Mouse (Mus musculus): ENCODE data around the gene Gprc5d. TPM values are rescaled to one million over a fixed set of nuclear protein-coding genes. Genes with fewer than 3 reads are reported as not detected.

The Gprc5d gene
- polyA plus RNA-seq, 1 experiment from 2014 or later = not detected

DNA sequence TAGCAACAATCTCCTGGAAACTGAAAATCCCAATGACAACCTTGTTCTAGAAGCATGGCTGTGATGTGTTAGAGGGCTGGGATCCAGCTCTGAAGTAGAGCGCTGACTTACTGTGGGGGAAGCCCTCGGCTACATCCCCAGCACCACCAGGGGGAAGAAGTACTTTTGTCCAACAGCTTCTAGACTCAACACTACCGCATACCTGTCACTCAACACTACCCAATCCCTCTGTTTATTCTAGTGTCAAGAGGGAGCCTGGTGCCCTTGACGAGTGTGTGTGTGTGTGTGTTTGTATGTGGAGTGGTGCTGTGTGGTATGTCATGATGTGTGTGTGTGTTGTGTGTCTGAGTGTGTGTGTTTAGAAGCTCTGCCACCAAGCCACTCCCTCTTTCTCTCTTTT is 39.4 kb upstream of the Gprc5d start:
- DNase-seq (no peak), ATAC-seq (ENCODE audit: low FRiP score, low TSS enrichment) (no peak)
- Histone ChIP-seq H3K4me2 (ENCODE audit: low read length) (no peak overlapping the region), H3K9me3 (ENCODE audit: control insufficient read depth, low read length) (no peaks in the 10 kb centered on the region), H3K9ac (replicated peaks; ENCODE audit: low read length) (no peak overlapping the region), H3K27ac (replicated peaks; ENCODE audit: low read depth, low read length) (no peak overlapping the region), H3K4me1 (ENCODE audit: control insufficient read depth, insufficient read depth, low read length) (no peaks in the 10 kb centered on the region), H3K36me3 (ENCODE audit: control insufficient read depth, insufficient read depth, low read length) (no peaks in the 10 kb centered on the region), H3K4me3 (replicated peaks; ENCODE audit: low read depth, low read length) (no peak overlapping the region), H3K27me3 (ENCODE audit: control insufficient read depth, insufficient read depth, low read length) (no peaks in the 10 kb centered on the region)
- 84% methylated on average over 4 of the region's 4 CpGs for WGBS

DNA sequence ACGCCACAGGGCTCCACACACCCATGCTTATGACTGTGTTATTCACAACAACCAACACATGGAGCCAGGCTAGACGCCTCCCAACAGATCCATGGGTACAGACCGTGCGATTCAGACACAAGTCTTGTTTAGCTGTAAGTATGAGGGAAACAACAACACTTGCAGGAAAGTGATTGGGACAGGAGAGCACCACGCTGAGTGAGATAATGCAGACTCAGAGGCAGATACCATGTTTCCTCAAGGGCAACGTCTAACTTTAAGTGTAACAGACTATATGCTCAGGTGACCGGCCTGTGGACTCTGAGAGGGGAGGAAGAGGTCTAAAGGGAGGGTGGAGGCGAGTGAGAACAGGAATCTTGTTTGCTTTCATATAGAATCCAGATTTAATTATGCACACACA is 38.5 kb upstream of the Gprc5d start:
- H3K36me3 ChIP-seq (ENCODE audit: control insufficient read depth, insufficient read depth, low read length) = no peaks in the 10 kb centered on the region

DNA sequence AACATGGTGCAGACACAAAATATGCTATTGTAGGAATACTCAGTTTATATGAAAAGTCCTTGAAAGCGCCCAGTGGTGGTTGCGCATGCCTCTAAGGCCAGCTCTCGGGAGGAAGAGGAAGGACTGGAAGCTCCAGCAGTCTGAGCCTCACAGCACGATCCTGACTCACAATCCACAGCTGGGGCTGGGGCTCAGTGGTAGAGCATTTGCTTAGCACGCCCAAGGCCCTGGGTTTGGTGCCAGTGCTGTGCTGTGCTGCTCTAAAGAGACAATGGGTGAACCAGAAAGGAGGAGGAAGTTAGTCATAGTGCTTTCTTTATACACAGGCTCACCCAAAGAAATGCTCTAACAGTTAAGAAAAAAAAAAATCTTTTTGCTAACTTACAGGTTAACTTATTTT is 35.6 kb upstream of the Gprc5d start:
- Histone ChIP-seq H3K4me2 (ENCODE audit: low read length) (no peak overlapping the region), H3K27me3 (ENCODE audit: control insufficient read depth, insufficient read depth, low read length) (no peaks in the 10 kb centered on the region), H3K4me1 (ENCODE audit: control insufficient read depth, insufficient read depth, low read length) (no peaks in the 10 kb centered on the region), H3K9me3 (ENCODE audit: control insufficient read depth, low read length) (no peaks in the 10 kb centered on the region), H3K27ac (replicated peaks; ENCODE audit: low read depth, low read length) (no peak overlapping the region), H3K36me3 (ENCODE audit: control insufficient read depth, insufficient read depth, low read length) (no peaks in the 10 kb centered on the region), H3K4me3 (replicated peaks; ENCODE audit: low read depth, low read length) (no peak overlapping the region), H3K9ac (replicated peaks; ENCODE audit: low read length) (no peak overlapping the region)
- WGBS = 79% methylated on average over 5 of the region's 5 CpGs
- no peak for DNase-seq
- ATAC-seq (ENCODE audit: low FRiP score, low TSS enrichment) = no peak

More for the DNA sequence above, 38.5 kb upstream of the Gprc5d start:
- no peak overlapping the region for H3K27ac ChIP-seq (replicated peaks; ENCODE audit: low read depth, low read length)
- no peaks in the 10 kb centered on the region for H3K4me1 ChIP-seq (ENCODE audit: control insufficient read depth, insufficient read depth, low read length)
- DNase-seq (no peak), ATAC-seq (ENCODE audit: low FRiP score, low TSS enrichment) (no peak)
- WGBS = 83% methylated on average over 8 of the region's 8 CpGs
- H3K4me2 ChIP-seq (ENCODE audit: low read length) = no peak overlapping the region
- no peak overlapping the region for H3K4me3 ChIP-seq (replicated peaks; ENCODE audit: low read depth, low read length)
- H3K27me3 ChIP-seq (ENCODE audit: control insufficient read depth, insufficient read depth, low read length) = no peaks in the 10 kb centered on the region
- no peaks in the 10 kb centered on the region for H3K9me3 ChIP-seq (ENCODE audit: control insufficient read depth, low read length)
- H3K9ac ChIP-seq (replicated peaks; ENCODE audit: low read length) = no peak overlapping the region

DNA sequence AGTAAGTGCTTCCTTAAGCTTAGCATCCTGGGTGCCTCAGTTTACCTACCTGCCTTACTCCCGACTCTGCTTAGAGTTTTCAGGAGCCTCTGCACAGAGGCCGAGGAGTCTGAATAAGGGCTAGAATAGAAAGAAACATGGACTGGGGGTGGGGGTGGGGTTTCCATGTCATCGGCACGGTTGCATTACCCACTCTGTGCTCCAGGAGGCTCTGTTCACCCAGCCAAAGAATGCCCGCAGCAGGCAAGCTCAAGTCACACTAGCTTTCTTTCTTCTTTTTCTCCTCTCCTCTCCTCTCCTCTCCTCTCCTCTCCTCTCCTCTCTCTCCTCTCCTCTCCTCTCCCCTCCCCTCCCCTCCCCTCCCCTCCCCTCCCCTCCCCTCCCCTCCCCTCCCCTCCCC is 32.2 kb upstream of the Gprc5d start:
- H3K27ac ChIP-seq (replicated peaks; ENCODE audit: low read depth, low read length) = no peak overlapping the region
- H3K4me3 ChIP-seq (replicated peaks; ENCODE audit: low read depth, low read length) = no peak overlapping the region
- H3K9ac ChIP-seq (replicated peaks; ENCODE audit: low read length) = no peak overlapping the region
- H3K4me1 ChIP-seq (ENCODE audit: control insufficient read depth, insufficient read depth, low read length) = no peaks in the 10 kb centered on the region
- H3K27me3 ChIP-seq (ENCODE audit: control insufficient read depth, insufficient read depth, low read length) = no peaks in the 10 kb centered on the region
- H3K4me2 ChIP-seq (ENCODE audit: low read length) = no peak overlapping the region
- ATAC-seq (ENCODE audit: low FRiP score, low TSS enrichment) (no peak), DNase-seq (peak; percentile 64)
- 38% methylated on average over 5 of the region's 5 CpGs for WGBS
- no peaks in the 10 kb centered on the region for H3K36me3 ChIP-seq (ENCODE audit: control insufficient read depth, insufficient read depth, low read length)
- no peaks in the 10 kb centered on the region for H3K9me3 ChIP-seq (ENCODE audit: control insufficient read depth, low read length)

DNA sequence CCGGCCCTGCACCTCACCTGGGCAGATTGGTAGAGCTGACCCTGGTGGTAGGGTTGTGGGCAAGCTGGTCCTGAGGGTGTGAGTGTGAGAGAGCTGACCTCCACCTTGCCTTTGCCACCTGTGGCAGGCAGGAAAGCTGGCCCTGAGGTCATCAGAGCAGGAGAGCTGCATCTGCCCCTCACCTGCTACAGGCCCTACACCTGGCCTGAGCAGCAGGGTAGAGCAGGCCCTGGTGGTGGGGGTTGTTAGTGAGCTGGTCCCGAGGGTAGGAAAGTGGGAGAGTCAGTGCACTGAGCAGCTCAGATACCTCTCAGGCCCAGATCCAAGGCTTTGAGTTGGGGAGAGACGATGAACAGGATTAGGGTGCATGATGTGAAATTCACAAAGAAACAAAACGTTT is 31.6 kb upstream of the Gprc5d start:
- Histone ChIP-seq H3K4me3 (replicated peaks; ENCODE audit: low read depth, low read length) (no peak overlapping the region), H3K4me1 (ENCODE audit: control insufficient read depth, insufficient read depth, low read length) (no peaks in the 10 kb centered on the region), H3K27me3 (ENCODE audit: control insufficient read depth, insufficient read depth, low read length) (no peaks in the 10 kb centered on the region), H3K27ac (replicated peaks; ENCODE audit: low read depth, low read length) (no peak overlapping the region), H3K9me3 (ENCODE audit: control insufficient read depth, low read length) (no peaks in the 10 kb centered on the region), H3K4me2 (ENCODE audit: low read length) (no peak overlapping the region), H3K36me3 (ENCODE audit: control insufficient read depth, insufficient read depth, low read length) (no peaks in the 10 kb centered on the region), H3K9ac (replicated peaks; ENCODE audit: low read length) (no peak overlapping the region)
- DNase-seq (no peak), ATAC-seq (ENCODE audit: low FRiP score, low TSS enrichment) (peak; percentile 43; the same call in 1 of the 2 replicates)
- WGBS = 78% methylated on average over 4 of the region's 4 CpGs

DNA sequence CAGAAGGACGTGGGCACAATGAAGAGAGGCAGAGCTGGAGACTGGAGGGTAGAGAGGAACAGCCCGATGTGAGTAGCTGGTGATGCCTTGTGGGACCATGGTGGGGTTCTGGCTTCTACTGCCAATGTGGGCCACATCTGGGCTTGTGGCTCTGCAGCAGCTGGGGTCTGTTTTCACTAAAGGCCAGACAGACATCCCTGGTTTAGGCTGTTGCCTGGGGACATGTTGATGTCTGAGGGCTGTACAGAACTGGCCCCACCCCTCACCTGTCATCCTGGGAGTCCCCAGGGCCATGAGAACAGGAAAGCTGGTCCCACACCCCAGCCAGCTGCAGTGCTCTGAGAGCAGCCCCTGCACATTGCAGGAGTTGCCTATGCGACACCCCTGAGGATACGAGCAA is 31.1 kb upstream of the Gprc5d start:
- ATAC-seq (ENCODE audit: low FRiP score, low TSS enrichment) (no peak), DNase-seq (no peak)
- WGBS = 84% methylated on average over 4 of the region's 4 CpGs
- H3K36me3 ChIP-seq (ENCODE audit: control insufficient read depth, insufficient read depth, low read length) = no peaks in the 10 kb centered on the region
- no peaks in the 10 kb centered on the region for H3K4me1 ChIP-seq (ENCODE audit: control insufficient read depth, insufficient read depth, low read length)
- H3K4me3 ChIP-seq (replicated peaks; ENCODE audit: low read depth, low read length) = no peak overlapping the region
- no peaks in the 10 kb centered on the region for H3K27me3 ChIP-seq (ENCODE audit: control insufficient read depth, insufficient read depth, low read length)
- no peaks in the 10 kb centered on the region for H3K9me3 ChIP-seq (ENCODE audit: control insufficient read depth, low read length)
- H3K9ac ChIP-seq (replicated peaks; ENCODE audit: low read length) = no peak overlapping the region
- no peak overlapping the region for H3K4me2 ChIP-seq (ENCODE audit: low read length)
- H3K27ac ChIP-seq (replicated peaks; ENCODE audit: low read depth, low read length) = no peak overlapping the region

DNA sequence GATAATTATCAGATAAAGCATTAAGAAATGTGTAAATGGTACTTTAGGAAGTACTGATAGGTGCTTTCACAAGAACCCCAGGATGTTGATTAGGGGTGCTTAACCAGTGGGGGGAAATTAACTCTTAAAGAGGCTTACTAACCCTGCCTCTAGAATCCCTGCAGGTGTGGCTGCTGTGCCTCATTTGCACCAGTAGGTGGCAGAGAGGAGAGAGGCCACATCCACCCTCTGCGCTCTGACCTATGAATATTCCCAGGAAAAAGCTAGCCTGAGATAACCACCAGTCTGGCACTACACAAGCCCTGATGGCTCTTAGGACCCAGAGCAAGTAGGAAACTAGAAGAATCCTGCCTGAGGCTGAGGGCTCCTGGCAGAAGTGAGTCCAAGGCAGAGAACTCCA is 30.4 kb upstream of the Gprc5d start:
- Histone ChIP-seq H3K4me1 (ENCODE audit: control insufficient read depth, insufficient read depth, low read length) (no peaks in the 10 kb centered on the region), H3K4me2 (ENCODE audit: low read length) (no peak overlapping the region), H3K27ac (replicated peaks; ENCODE audit: low read depth, low read length) (no peak overlapping the region), H3K27me3 (ENCODE audit: control insufficient read depth, insufficient read depth, low read length) (no peaks in the 10 kb centered on the region), H3K36me3 (ENCODE audit: control insufficient read depth, insufficient read depth, low read length) (no peaks in the 10 kb centered on the region), H3K4me3 (replicated peaks; ENCODE audit: low read depth, low read length) (no peak overlapping the region), H3K9me3 (ENCODE audit: control insufficient read depth, low read length) (no peaks in the 10 kb centered on the region), H3K9ac (replicated peaks; ENCODE audit: low read length) (no peak overlapping the region)
- peak; percentile 55 for DNase-seq
- 40% methylated on average over 1 of the region's 1 CpGs for WGBS
- ATAC-seq (ENCODE audit: low FRiP score, low TSS enrichment) = no peak

DNA sequence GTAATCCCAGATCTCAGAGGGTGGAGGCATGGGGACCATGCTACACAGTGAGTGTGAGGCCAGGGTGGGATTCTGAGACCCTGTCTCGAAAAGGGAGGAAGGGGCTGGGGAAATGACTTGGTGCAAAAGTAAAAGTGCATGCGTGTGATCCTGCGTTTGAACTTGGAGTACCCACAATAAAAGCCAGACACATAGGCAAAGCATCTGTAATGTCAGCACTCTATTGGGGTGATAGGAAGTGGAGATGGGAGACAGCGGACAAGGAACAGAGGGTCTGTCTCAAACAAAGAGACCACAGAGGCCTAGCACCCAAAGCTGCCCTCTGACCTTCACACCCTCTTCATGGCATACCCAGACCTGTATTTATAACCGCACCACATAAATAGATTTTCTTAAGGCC is 27.9 kb upstream of the Gprc5d start:
- DNase-seq = no peak
- Histone ChIP-seq H3K4me1 (ENCODE audit: control insufficient read depth, insufficient read depth, low read length) (no peaks in the 10 kb centered on the region), H3K27ac (replicated peaks; ENCODE audit: low read depth, low read length) (no peak overlapping the region), H3K9me3 (ENCODE audit: control insufficient read depth, low read length) (no peaks in the 10 kb centered on the region), H3K4me3 (replicated peaks; ENCODE audit: low read depth, low read length) (no peak overlapping the region), H3K27me3 (ENCODE audit: control insufficient read depth, insufficient read depth, low read length) (no peaks in the 10 kb centered on the region), H3K4me2 (ENCODE audit: low read length) (no peak overlapping the region), H3K9ac (replicated peaks; ENCODE audit: low read length) (no peak overlapping the region), H3K36me3 (ENCODE audit: control insufficient read depth, insufficient read depth, low read length) (no peaks in the 10 kb centered on the region)
- ATAC-seq (ENCODE audit: low FRiP score, low TSS enrichment) = no peak
- 91% methylated on average over 5 of the region's 5 CpGs for WGBS

DNA sequence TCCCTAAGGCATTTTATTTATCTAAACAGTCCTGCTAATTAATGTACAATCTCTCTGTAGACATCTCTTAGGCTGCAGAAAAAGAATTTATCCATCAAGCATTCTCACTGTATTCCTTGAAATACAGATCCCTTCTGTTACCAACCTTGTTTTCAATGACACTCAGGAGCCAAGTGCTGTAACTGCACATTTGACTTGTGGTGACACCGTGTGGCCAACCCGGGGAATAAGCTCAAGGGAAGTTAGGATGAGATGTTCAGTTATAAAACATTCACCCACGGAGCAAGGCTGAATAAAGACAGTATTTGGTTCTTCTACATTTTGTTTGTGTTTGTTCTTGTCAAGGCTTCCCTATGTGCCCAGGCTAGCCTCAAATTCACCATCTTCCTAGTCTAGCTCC is 26.4 kb upstream of the Gprc5d start:
- H3K27me3 ChIP-seq (ENCODE audit: control insufficient read depth, insufficient read depth, low read length) = no peaks in the 10 kb centered on the region
- peak; percentile 84 for DNase-seq
- no peak for ATAC-seq (ENCODE audit: low FRiP score, low TSS enrichment)
- no peaks in the 10 kb centered on the region for H3K4me1 ChIP-seq (ENCODE audit: control insufficient read depth, insufficient read depth, low read length)
- no peak overlapping the region for H3K4me2 ChIP-seq (ENCODE audit: low read length)
- WGBS = 2% methylated on average over 3 of the region's 3 CpGs
- no peaks in the 10 kb centered on the region for H3K9me3 ChIP-seq (ENCODE audit: control insufficient read depth, low read length)
- no peak overlapping the region for H3K4me3 ChIP-seq (replicated peaks; ENCODE audit: low read depth, low read length)
- no peak overlapping the region for H3K9ac ChIP-seq (replicated peaks; ENCODE audit: low read length)
- H3K36me3 ChIP-seq (ENCODE audit: control insufficient read depth, insufficient read depth, low read length) = no peaks in the 10 kb centered on the region
- no peak overlapping the region for H3K27ac ChIP-seq (replicated peaks; ENCODE audit: low read depth, low read length)

All from midbrain, embryonic 14.5 days (tissue).